Mouse (Mus musculus) adrenal gland, adult 18-20 months (tissue): ENCODE data around the gene 1700014D04Rik. TPM values are rescaled to one million over a fixed set of nuclear protein-coding genes. Genes with fewer than 3 reads are reported as not detected.
"Not testable (repeated sequence)": the region's sequence is repeated elsewhere in the genome, so short reads cannot be mapped to it uniquely, and the experiment has no call there.

ENCODE experiments used
- DNase-seq, 2 experiments: peaks; one replicate each; pipeline ENCODE4 v3.0.0; 2021 to 2022; ENCODE audit warnings: low spot score in 2 of 2
- total RNA-seq, 2 experiments: library from RNA; stranded (reverse); gene quantifications; 1 replicate in 1 of 2; 2 replicates in 1 of 2; pipeline ENCODE4 v1.2.3; 2021

1700014D04Rik gene
- total RNA-seq, 2 experiments from 2014 or later = not detected

- DNase-seq = no peak
Observed at GRCm38 (mm10) chr13:59738455-59738854, 8.1 kb downstream of the 1700014D04Rik start.

- DNase-seq = no peak
Observed at GRCm38 (mm10) chr13:59735190-59735589, 11.4 kb downstream of the 1700014D04Rik start.

DNA sequence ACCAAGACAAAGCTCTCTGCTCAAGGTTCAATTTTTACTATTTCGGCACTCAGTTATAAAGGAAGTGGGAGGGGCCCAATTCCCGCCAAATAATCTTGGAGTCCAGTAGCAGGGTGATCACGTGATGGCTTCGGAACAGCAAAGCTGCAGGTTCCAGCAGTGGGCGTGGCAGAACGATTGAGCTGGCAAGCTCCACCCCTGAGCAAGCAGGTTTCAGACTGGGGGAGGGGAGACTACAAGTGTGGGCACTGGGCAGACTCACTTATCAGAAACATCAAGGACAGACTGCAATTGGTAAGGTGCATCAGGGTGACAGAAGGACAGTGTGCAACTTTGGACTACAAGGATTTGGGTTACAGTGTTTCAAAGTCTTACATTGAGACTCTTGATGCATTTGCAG lies 12.2 kb downstream of the 1700014D04Rik start:
- not testable (repeated sequence) for DNase-seq

DNA sequence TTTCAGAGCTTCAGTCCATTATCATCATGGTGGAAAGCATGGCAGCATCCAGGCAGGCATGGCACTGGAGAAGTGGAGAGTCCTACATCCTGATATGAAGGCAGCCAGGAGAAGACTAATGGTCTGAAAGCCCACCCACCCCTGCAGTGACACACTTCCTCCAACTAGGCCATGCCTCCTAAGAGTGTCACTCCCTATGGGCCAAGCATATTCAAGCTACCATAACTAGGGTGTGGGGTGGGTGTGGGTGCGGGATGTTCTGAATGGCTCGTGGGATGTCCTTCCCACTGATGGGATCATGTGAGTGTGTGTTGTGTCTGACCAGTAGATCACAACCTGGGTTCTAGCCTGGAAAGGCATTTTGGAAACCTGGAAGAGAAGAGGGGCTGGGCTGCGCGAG lies 12.6 kb downstream of the 1700014D04Rik start:
- no peak for DNase-seq

GRCm38 (mm10) chr13:59731652-59732051 lies 14.9 kb downstream of the 1700014D04Rik start, which contains the start of gene Spata31d1d:
Spata31d1d (minus strand) TSS chr13:59731752.
- DNase-seq = no peak

- peak; percentile 65 to 67 for DNase-seq
Observed at GRCm38 (mm10) chr13:59728378-59729093, 18.0 kb downstream of the 1700014D04Rik start.

GRCm38 (mm10) chr13:59726139-59726867 lies 20.2 kb downstream of the 1700014D04Rik start:
- DNase-seq = no peak

GRCm38 (mm10) chr13:59722089-59722488 lies 24.5 kb downstream of the 1700014D04Rik start:
- not testable (repeated sequence) for DNase-seq

- no peak for DNase-seq
Observed at GRCm38 (mm10) chr13:59719475-59719874, 27.1 kb downstream of the 1700014D04Rik start.

- not testable (repeated sequence) for DNase-seq
Observed at GRCm38 (mm10) chr13:59718857-59719440, 27.6 kb downstream of the 1700014D04Rik start.

- no peak for DNase-seq
Observed at GRCm38 (mm10) chr13:59713710-59714109, 32.8 kb downstream of the 1700014D04Rik start.

GRCm38 (mm10) chr13:59711984-59712383 lies 34.6 kb downstream of the 1700014D04Rik start, which contains the start of gene Spata31d1b:
Spata31d1b (plus strand) TSS chr13:59712284.
- not testable (repeated sequence) for DNase-seq

GRCm38 (mm10) chr13:59710230-59710629 lies 36.3 kb downstream of the 1700014D04Rik start, which contains the start of gene Spata31d1a:
Spata31d1a (minus strand) TSS chr13:59710330.
- DNase-seq = no peak

- no peak for DNase-seq
Observed at GRCm38 (mm10) chr13:59704562-59704961, 42.0 kb downstream of the 1700014D04Rik start.

DNA sequence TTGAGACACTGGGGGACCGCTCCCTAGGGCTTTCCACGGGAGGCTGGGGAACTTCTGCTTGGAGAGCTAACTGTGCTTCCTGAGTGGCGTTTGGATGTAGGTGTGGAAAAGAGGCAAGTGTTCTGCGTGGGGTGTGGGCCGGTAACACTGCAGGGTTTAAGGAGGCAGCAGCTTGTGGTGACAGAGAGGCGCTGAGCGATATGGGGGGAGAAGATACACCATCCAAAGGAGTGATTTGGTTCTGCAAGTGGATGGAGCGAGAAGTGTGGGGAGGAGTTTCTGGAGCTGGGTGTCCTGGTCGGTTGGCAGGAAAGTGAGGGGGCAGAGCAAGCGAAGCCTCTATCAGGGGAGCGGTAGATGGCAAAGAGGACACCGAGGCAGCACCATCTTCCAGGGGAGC lies 43.0 kb downstream of the 1700014D04Rik start:
- DNase-seq = no peak

- DNase-seq = not testable (repeated sequence)
Observed at GRCm38 (mm10) chr13:59700137-59700536, 46.4 kb downstream of the 1700014D04Rik start.

GRCm38 (mm10) chr13:59699131-59699530 lies 47.4 kb downstream of the 1700014D04Rik start:
- no peak for DNase-seq

DNA sequence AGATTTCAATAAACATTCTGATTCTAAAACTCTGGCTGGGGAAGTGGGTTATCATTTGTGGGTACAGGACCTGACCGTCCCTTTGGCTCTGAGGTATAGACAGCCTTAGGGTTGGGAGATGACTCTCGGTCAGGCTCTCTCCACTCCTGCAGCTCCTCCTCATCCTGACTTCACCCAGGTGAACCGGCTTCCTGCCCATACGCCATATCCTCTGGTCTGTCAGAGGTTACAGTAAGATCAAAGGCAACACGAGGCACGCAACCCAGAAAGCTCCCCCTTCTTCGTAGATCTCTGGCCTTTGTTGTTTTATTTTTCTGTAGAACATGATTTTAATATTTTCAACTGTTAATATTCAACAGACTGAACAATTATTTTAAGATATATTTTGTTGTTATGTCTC lies 50.8 kb downstream of the 1700014D04Rik start:
- no peak for DNase-seq

GRCm38 (mm10) chr13:59694008-59694407 lies 52.5 kb downstream of the 1700014D04Rik start, which contains the start of gene 4921517D22Rik:
4921517D22Rik (minus strand) TSS chr13:59694108.
- DNase-seq = no peak

DNA sequence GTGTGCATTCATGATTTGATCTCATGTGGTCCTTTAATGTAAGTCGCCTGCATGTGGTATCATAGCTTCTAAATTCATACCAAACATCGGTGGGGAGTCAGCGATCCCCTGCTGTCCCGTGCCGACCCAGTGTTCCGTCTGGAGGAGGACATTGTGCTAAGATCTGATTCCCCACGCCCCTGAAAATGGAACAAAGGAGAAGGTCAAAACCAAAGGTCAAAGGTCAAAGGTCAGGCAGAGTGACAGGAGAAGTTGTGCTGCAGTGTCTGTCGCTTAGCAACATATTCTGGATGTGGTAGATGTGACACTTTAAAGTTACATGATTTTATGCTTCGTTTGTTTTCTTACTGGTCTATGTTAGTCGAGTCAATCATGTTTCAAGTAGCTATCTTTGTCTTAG lies 55.1 kb downstream of the 1700014D04Rik start:
- DNase-seq = no peak
